Mouse (Mus musculus): ENCODE results near the gene Gnas. TPM values are rescaled to one million over a fixed set of nuclear protein-coding genes. Genes with fewer than 3 reads are reported as not detected.

Gnas gene
- total RNA-seq, 2 experiments from 2014 or later, result 162 to 242 TPM

- ATAC-seq (replicated peaks; ENCODE audit: low FRiP score, poor library complexity, severe bottlenecking), result no peak
Observed at GRCm38 (mm10) chr2:174316661-174317060, 32.5 kb downstream of the Gnas start.

GRCm38 (mm10) chr2:174325989-174326388 is 41.9 kb downstream of the Gnas start:
- ATAC-seq (replicated peaks; ENCODE audit: low FRiP score, poor library complexity, severe bottlenecking), result no peak

GRCm38 (mm10) chr2:174326481-174326880 is 42.4 kb downstream of the Gnas start:
- no peak for ATAC-seq (replicated peaks; ENCODE audit: low FRiP score, poor library complexity, severe bottlenecking)

GRCm38 (mm10) chr2:174327295-174327981 is 43.3 kb downstream of the Gnas start:
- peak; percentile 77 for ATAC-seq (replicated peaks; ENCODE audit: low FRiP score, poor library complexity, severe bottlenecking)

GRCm38 (mm10) chr2:174328358-174328905 is 44.3 kb downstream of the Gnas start:
- ATAC-seq (replicated peaks; ENCODE audit: low FRiP score, poor library complexity, severe bottlenecking), result no peak

- no peak for ATAC-seq (replicated peaks; ENCODE audit: low FRiP score, poor library complexity, severe bottlenecking)
Observed at GRCm38 (mm10) chr2:174328926-174329662, 45.0 kb downstream of the Gnas start.

- peak; percentile 41 for ATAC-seq (replicated peaks; ENCODE audit: low FRiP score, poor library complexity, severe bottlenecking)
Observed at GRCm38 (mm10) chr2:174329663-174330615, 45.8 kb downstream of the Gnas start.

- ATAC-seq (replicated peaks; ENCODE audit: low FRiP score, poor library complexity, severe bottlenecking), result peak; percentile 55
Observed at GRCm38 (mm10) chr2:174330616-174331191, 46.6 kb downstream of the Gnas start.

GRCm38 (mm10) chr2:174331282-174332030 is 47.3 kb downstream of the Gnas start:
- no peak for ATAC-seq (replicated peaks; ENCODE audit: low FRiP score, poor library complexity, severe bottlenecking)

- ATAC-seq (replicated peaks; ENCODE audit: low FRiP score, poor library complexity, severe bottlenecking), result no peak
Observed at GRCm38 (mm10) chr2:174333239-174333890, 49.2 kb downstream of the Gnas start.

- no peak for ATAC-seq (replicated peaks; ENCODE audit: low FRiP score, poor library complexity, severe bottlenecking)
Observed at GRCm38 (mm10) chr2:174334415-174334814, 50.3 kb downstream of the Gnas start.

- ATAC-seq (replicated peaks; ENCODE audit: low FRiP score, poor library complexity, severe bottlenecking), result no peak
Observed at GRCm38 (mm10) chr2:174337275-174337674, 53.2 kb downstream of the Gnas start.

- ATAC-seq (replicated peaks; ENCODE audit: low FRiP score, poor library complexity, severe bottlenecking), result no peak
Observed at GRCm38 (mm10) chr2:174339701-174340100, 55.6 kb downstream of the Gnas start.

- ATAC-seq (replicated peaks; ENCODE audit: low FRiP score, poor library complexity, severe bottlenecking), result no peak
Observed at GRCm38 (mm10) chr2:174340229-174340892, 56.2 kb downstream of the Gnas start.

- no peak for ATAC-seq (replicated peaks; ENCODE audit: low FRiP score, poor library complexity, severe bottlenecking)
Observed at GRCm38 (mm10) chr2:174340893-174341580, 56.9 kb downstream of the Gnas start.

GRCm38 (mm10) chr2:174342793-174343400 is 58.8 kb downstream of the Gnas start:
- no peak for ATAC-seq (replicated peaks; ENCODE audit: low FRiP score, poor library complexity, severe bottlenecking)

- ATAC-seq (replicated peaks; ENCODE audit: low FRiP score, poor library complexity, severe bottlenecking), result no peak
Observed at GRCm38 (mm10) chr2:174343566-174343965, 59.4 kb downstream of the Gnas start.

All from erythroblast, adult 5-6 weeks (primary cell).